Mouse (Mus musculus): ENCODE results near the gene Pcca. TPM values are rescaled to one million over a fixed set of nuclear protein-coding genes. Genes with fewer than 3 reads are reported as not detected.

Pcca gene
- total RNA-seq (2022): 10 to 100 TPM; 37.4 to 44.9 (median 44.0) TPM

DNA sequence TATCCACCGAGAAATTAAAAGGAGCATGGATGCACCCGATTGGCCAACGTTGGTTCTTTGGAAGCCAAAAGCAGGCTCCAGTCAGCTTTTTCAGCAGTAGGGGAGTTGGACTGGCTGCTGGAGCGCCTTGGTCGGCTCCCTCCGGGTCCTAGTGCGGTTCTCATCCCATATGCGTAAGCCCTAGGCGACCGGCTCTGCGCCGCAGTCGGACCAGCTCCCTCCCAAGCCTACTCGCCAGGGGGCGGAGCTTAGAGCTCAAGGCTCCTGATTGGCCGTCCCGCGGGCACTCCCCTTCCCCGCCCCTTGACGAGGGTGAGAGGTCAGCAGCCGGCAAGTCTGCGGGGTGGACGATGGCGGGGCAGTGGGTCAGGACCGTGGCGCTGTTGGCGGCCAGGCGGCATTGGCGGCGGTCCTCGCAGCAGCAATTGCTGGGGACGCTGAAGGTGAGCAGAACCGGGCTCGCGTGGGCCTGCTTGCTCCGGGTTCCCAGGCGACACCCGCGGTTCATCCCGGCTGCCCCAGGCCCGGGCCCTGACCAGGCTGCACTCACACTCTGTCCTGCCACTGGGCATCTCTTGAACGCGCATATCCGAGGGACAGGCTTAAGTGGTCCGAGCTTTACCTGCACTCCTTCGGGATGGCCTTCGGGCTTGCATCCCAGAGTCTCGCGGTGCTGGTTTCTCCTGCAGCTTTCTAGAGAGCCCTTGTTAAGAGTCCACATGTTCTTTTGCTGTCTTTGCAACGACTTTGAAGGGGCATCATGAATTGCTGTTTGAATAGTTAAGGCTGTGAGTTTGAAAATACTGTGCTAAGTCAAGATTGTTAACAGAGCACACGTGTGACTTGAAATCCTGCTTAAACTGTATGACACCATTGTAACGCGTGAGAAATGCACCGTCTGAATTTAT is at the start of gene Pcca:
Gene Pcca (plus strand): TSS at position 308 of the 908 bp plus-strand sequence.
- peak; percentile 97 to 98 for DNase-seq (ENCODE audit: low spot score in 2 of 2)

DNA sequence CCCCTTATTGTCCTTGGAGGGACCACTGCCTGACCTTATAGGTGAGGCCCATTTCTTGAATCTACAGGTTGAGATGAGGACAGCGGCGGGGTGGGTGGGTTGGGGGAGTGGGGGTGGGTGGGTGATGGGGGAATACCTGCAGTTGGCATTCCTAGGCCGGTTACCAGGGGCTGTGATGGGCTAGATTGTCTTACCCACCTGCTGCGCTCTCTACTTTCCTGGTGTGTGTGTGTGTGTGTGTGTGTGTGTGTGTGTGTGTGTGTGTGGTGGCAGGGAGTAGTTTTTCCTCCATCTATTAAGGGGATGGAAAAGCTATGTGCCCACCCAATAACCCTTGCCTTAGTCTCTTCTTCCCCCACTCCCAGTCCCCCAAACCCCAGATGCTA is 49.7 kb upstream of the Pcca start:
- no peak for DNase-seq (ENCODE audit: low spot score in 2 of 2)

DNA sequence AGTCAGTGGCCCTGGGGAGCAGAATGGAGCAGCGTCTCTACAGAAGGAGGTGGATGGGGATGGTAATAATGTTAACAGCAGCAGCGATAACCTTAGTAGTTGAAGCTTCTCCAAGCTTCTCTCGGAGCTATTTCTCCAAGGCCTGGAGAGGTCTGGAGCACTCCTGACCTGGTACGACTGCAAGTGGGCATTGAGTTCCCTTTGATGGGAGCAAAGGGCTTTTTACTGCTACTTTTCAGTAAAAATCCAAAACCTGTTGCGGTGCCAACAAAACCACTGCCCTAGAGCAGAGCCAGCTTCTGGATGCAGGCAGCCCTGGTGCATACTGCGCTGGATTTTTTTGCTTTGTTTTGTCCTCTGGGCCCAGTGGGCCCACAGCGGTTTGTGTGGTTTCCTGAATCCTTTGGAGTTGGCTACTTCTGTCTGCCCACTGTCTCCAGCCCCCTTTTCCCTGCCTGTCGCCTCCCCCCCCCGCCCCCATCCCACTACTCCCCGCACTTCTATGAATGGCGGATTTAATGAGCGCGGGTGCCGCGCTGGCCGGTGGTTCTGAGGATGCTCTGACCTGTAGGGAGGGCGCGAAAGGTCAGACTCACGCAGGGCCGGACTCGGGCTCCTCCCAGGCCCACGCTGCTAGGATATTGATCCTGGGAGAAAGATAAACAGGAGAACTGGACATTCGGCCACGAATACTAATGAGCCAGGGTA is 49.1 kb upstream of the Pcca start:
- DNase-seq (ENCODE audit: low spot score in 2 of 2): no peak

DNA sequence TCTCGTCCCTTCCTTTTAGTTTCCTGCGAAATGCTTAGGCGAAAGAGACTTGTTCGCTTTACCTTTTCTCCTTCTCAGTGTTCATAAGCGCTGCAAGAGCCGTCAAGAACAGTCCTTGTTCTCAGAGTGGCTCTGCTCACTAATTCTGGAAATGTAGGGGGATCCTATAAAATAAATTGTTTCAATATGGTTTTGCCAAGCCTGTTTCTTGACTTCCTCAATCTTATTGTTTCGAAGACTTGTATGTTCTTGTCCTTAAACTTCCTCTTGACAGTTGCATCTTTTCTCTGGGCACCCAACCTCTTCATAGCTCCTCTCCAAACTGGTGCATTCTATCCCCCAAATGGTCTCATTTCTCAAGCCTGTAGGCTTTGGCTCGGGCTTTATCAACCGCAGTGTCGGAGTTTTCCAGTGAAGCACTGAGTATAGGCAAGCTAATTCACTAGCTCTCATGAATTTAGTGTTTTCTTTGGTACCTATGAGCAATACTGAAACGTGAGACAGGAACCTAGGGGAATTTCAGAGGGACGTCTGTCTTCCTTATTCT is 48.4 kb upstream of the Pcca start:
- DNase-seq (ENCODE audit: low spot score in 2 of 2): no peak

DNA sequence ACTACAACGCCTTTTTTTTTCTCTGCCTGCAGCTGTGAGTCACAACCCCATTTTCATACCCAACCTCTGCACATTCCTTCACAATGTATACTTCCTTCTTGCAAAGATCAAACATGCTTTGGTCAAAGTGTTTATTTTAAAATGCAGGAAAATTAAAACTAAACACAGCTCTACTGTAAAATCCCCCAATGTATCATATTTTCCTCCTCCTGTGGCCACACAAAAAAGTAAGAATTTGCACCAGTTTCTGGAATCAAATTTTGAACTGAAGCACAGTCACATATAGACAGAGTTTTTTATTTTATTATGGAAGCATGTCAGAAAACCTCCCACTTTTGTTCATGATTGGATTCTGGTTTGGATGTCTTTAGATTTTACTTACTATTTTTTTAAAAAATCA is 47.5 kb upstream of the Pcca start:
- no peak for DNase-seq (ENCODE audit: low spot score in 2 of 2)

DNA sequence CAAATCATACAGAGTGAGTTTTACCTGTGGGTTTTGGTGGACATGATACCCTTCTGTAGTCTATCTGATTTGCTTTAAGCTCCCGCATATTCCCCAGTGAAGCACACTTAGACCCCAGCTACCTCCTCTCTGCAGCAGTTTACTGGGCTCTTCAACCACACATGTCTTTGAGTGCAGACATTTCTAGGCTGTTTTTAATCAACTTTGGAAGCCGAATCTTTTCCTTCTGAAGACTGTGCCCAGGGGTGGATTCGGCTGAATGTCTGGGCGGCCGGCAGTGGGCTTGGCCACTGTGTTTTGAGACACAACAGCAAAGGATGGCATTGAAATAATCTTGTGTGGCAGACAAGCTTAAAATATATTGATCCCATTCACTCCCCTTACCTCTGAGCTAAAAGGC is 46.8 kb upstream of the Pcca start:
- no peak for DNase-seq (ENCODE audit: low spot score in 2 of 2)

DNA sequence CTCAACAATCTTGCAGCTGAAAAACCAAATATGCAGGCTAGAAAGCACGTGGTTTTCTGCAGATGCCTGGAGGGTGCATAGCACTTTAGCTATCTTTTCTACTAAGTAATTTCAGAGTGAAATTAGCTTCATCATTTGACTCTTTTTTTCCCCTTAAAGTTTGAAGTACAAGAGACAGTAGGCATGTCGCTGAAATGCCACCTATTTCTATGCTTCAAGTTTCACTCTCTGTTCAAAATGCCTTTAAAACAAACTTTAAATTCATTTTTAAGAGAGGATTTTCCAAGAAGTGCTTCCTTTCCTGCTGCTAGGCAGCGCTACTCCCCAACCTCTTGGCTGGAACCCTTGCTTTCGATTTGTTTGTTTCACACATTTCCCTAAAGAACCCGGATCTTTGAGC is 45.1 kb upstream of the Pcca start:
- DNase-seq (ENCODE audit: low spot score in 2 of 2): no peak

DNA sequence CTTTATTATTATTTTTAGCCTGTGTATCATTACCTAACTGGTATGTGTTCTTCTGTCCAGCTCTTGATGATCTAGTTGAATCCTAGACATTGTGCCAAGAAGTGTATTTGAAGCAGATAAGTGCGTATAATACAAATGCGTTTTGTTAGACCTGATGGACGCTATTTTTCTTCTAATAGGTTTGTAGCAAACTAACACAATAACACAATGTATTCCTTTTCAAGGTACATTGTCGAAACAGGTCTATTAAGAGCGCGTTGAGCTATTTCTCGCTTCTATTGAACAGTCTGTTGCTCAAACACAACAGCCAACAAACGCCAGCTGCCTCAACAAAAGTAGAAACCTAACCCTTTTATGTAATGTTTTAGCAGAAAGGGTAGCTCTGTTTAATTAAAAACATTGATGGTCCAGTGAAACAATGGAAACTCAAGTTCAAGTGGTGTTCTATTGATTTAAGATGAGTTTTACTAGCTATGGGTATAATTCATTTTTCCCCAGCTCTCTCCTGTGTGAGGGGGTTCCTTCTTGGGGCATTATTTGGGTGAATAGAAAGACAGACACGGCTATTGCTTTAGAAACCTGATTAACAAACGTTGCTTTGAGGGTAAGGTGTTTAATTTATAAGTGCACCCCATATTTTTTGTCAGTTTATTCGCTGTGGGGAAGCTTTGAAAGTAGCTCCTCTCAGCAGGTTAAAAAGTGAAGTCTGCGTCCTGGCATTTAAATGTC is 44.3 kb upstream of the Pcca start:
- DNase-seq (ENCODE audit: low spot score in 2 of 2): no peak

DNA sequence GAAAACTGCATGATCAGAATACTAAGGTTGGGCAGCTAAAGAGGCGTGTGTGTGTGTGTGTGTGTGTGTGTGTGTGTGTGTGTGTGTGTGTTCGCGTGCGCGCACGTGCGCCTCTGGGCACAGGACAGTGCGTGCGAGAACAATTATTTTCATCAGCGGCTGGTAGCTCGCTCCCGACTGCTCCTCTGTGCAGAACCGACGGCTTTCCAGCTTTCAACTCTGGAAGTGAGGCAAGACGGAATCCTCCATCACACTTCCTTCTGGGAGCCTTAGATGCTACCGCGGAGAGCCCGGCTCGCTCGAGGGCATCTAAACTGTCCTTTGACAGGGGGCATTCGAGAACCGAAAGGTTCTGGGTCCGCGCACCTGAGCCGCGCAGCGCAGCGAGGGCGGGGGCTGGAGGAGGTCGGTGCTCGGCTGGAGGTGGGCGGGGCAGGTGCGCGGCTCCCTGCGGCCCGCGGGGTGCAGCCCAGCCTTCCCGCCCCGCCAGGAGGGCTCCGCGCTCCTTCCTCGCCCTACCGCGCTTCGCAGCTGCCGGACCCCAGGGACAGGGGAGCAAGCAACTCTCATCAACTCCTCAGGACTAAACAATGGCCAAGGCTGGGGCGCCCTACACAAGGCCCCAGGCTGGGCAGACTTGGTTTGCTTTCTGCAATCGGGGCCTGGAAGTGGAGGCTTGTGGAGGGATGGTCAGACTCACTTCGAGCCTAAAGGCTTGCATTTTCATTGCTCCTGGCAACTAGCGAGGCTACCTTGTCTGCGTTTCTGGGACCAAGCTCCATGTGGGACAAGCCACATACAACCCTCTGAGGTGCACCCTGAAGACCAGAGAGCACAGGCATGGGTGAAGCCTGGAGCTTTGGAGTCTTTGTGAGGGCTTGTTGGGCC is 43.4 kb upstream of the Pcca start, which contains the start of gene Gm10837:
Gene Gm10837 (plus strand): TSS at position 146 of the 888 bp plus-strand sequence.
- no peak for DNase-seq (ENCODE audit: low spot score in 2 of 2)

DNA sequence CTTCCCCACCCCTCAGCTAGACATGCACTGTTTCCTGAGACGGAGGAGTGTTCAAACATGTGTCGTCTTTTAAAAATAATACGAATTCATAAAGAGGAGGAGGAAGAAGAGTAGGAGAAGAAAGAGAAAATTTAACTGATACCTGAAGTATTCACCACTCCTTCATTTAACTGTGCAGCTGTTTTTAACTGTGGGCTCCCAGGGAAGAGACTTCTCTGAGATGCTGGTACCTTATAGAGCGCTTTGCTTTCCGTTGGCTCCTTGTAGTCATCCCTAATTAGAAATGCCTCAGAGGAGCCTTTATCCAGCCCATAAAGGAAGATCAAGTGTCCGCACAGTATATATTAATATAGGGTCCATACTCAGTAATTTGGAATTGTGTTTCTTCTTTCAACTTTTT is 42.6 kb upstream of the Pcca start:
- no peak for DNase-seq (ENCODE audit: low spot score in 2 of 2)

DNA sequence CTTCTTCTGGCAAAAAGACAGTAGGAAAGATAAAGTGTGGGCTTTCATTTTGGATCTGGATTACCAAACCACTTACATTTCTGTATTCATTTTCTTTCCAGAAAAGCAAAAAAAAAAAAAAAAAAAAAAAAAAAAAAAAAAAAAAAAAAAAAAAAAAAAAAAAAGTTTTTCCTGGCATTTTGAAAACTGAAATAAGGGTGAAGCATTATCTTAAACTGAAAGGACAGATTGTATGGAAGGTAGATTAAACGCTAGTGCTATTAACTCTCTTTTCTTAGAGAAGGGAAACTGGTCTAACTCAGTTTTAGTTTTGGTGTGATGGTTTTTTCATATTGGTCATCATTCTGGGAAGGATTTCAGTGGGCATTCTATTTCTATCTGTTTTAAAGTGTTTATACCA is 42.1 kb upstream of the Pcca start:
- no peak for DNase-seq (ENCODE audit: low spot score in 2 of 2)

DNA sequence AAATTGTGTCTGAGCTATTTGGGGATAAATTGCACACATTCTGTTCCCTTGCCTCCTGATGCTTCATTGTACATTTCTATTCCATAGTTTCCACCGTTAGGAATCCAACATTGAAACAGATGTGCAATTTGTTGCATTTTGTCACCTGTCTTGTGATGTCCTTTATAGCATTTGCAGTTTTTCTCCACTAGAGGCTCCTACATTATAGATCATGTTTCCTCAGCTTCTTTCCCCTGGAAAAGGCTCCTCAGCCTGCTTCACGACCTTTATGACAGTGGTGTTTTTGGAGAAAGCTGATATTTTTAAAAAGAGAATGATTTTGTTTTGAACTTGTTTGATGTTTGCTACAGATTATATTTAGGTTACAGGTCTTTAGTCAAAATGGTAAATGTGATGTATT is 25.1 kb upstream of the Pcca start:
- no peak for DNase-seq (ENCODE audit: low spot score in 2 of 2)

DNA sequence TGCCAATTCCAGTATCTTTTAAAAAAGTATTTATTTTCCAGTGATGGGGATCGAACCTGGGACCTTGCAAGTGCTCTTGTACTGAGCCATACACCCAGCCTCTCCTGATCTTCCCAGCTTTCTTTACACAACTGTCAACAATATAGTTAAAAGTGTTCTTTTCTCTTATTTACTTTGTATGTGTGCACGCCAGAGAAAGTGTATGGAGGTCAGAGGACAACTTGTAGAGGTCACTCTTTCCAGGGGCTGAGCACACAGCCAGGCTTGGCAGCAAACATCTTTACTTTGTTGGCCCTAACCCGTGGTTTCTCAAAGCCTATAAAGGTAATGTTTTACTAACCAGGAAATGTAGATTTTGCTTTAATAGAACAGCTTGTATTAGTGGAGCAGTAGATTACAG is 22.6 kb upstream of the Pcca start:
- DNase-seq (ENCODE audit: low spot score in 2 of 2): no peak

DNA sequence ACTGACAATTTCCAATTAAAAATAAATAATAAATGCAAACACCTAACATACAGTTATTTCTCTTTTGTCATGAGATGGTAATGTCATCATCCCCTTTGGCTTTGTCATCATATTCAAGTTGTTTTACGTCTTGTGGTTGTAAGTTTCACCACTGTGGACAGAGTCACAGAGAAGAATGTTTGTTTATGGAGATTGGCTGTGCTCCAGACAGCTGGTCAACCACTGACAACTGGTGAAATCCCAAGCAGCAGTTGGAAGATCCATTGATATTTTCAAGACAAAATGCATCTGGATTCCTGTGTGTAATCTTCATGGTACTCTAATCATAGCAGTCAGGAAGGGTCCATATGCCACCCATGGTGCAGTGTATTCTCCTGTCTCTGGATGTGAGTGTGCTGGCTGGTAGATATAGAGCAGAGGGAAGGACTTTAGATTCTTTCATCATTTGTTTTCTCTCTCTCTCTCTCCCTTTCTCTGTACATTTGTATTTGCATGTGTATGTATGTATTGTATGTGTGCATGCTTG is 20.6 kb upstream of the Pcca start:
- no peak for DNase-seq (ENCODE audit: low spot score in 2 of 2)

DNA sequence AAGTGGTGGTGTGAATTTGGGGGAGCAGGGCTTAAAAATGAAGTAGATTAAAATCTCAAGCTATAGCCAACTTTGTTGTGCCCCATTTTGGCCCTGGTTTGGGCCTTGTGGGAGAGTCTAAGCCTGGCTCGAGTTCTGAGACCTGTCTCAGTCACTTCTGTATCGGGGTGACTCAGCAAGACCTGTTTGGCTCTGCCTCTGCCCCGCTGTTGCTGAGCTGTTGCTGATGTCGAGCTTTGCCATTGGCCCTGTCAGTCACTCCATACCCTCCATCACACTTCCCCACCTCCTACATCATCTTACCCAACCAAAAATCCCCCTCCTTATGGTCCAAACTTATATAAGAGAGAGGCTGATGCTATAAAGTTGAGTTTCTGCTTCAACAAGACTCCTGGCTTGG is 5.6 kb upstream of the Pcca start:
- no peak for DNase-seq (ENCODE audit: low spot score in 2 of 2)

DNA sequence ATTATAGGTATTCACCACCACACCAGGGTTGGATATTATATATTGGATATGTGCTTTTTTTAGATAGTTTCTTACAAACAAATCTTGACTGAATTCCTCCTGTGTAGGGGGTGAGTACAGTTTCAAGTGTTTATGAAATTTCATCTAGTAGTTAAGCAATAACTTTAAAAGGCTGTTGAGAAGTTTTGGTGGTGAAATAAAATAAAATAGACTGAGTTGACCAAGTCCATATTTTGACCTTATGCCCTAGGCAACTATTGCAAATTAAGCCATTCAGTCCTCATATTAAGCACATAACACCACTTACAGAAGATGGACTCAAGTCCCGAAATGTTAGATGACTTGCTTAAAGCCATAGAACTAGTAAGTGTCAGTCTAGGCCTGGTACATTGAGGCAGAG is 1.9 kb downstream of the Pcca start:
- DNase-seq (ENCODE audit: low spot score in 2 of 2): no peak

DNA sequence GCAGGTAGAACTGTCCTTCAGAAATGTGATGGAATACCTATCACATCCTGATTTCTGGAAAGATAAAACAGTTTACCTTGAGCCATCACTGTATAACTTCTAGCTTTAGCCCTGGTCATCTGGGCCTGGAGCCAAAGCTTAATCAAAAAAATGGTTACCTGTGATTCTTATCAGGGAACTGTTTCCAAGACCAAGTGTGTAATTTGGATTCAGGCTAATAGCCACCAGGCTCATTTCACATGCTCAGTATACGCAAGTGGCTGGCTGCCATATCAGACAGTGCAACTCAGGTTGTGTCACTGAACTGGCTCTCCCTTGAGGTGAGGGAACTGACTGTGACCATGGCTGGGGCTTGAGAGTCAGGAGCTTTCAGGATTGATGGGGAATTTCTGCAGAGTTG is 14.3 kb downstream of the Pcca start:
- no peak for DNase-seq (ENCODE audit: low spot score in 2 of 2)

DNA sequence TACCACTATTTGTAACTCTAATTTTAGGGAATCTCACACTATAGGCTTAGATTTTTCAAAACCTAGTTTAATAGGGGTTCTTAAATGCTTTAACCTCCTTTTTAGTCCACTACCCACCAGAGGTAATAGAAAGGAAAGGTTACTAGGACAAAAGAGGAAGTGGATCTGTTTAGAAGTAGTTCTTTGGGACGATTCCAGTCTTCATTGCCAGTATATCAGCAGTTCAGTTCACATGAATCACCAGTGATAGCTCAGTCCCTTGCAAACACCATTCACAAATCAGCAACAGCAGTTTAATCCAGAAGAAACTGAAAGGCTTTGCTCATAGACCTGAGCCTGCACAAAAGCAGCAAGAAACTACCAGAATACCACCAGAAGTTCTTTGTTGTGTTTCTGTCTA is 14.8 kb downstream of the Pcca start:
- DNase-seq (ENCODE audit: low spot score in 2 of 2): no peak

DNA sequence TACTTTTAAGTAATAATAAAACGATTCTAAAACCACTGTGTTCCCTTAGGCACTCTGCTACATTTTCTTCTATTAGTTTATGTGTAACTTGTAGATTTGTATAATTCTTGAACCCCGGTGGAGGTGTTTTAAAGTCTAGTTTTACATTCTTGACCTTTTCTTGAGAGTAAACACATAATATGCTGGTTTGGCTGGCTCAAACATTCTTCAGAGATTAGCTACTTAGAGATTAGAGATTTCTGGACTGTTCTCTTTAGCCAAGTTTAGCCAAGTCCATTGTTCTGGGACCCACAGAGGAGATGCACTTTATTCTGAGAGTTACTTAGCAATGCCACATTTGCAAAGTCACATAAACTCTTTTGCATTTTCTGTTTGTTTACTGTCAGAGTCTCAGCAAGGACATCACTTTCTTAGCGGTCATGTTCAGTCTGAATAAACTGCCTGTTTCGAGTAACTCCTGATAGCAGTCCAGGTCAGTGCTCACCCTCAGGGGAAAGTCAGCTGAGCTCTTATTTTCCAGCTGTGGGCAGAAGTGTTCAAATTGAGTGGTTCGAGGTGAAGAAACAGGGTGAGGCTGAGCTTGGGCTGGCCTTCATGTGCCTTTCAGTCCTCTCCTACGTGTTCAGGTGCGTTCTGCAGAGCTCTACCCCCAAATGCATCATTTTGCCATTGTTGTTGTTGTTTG is 18.8 kb downstream of the Pcca start:
- no peak for DNase-seq (ENCODE audit: low spot score in 2 of 2)

DNA sequence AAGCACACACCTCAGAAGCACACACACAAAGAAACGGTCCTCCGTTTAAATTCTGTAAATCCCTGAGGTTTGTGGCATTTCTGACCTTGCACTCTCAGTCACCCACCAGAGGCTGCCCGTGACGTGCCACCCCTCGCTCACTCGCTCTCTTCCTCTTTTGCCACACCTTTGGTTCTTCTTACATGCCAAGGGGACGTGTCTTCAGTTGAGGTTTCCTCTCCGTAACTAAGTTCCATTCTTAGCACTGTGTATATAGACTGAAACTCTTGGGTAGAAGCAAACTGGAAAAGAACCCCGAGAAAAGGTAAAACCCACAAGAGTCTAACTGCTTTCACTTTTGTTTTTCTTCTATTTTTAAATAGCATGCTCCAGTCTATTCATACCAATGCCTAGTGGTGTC is 23.2 kb downstream of the Pcca start:
- no peak for DNase-seq (ENCODE audit: low spot score in 2 of 2)

Data from layer of hippocampus, adult 8-10 months (tissue).